Mouse (Mus musculus) erythroblast, embryonic 14.5 days (primary cell): ENCODE results near the gene Olfr1413. TPM values are rescaled to one million over a fixed set of nuclear protein-coding genes. Genes with fewer than 3 reads are reported as not detected.

Experiments used
- H3K27me3 ChIP-seq: 2 replicates; pipeline ENCODE4 v1.6.1; 2012; ENCODE audit warnings: inconsistent platforms; ENCODE audit not compliant: control insufficient read depth
- H3K36me3 ChIP-seq: 2 replicates; pipeline ENCODE4 v1.6.1; 2012; ENCODE audit warnings: mild to moderate bottlenecking, inconsistent platforms; ENCODE audit not compliant: control insufficient read depth
- H3K4me1 ChIP-seq: 2 replicates; pipeline ENCODE4 v1.6.1; 2012; ENCODE audit warnings: inconsistent platforms; ENCODE audit not compliant: control insufficient read depth
- H3K4me3 ChIP-seq: replicated peaks from 2 replicates; pipeline ENCODE3; 2012; ENCODE audit warnings: moderate library complexity, mild to moderate bottlenecking, inconsistent platforms
- H3K9me3 ChIP-seq: 2 replicates; pipeline ENCODE4 v1.6.1; 2012; ENCODE audit warnings: low read length, inconsistent platforms, mixed read lengths; ENCODE audit not compliant: control insufficient read depth
- GATA1 ChIP-seq: IDR thresholded peaks from 2 replicates; pipeline ENCODE4 v1.6.1; 2012; ENCODE audit warnings: low read length, inconsistent platforms, mixed read lengths
- TAL1 ChIP-seq: IDR thresholded peaks from 3 replicates; pipeline ENCODE4 v1.6.1; 2012; ENCODE audit warnings: low read length, inconsistent platforms, mixed read lengths
- polyA plus RNA-seq: library from polyadenylated mRNA; stranded (reverse); fragments of >175 nt; gene quantifications from 2 replicates; pipeline ENCODE4 v1.2.3, GENCODE M21; 2012

Olfr1413 gene
- polyA plus RNA-seq, 1 experiment = not detected

GRCm38 (mm10) chr1:92611008-92611407 lies 39.9 kb downstream of the Olfr1413 start:
- H3K27me3 ChIP-seq = no peaks in the 10 kb centered on the region
- H3K9me3 ChIP-seq = no peaks in the 10 kb centered on the region
- H3K4me3 ChIP-seq = no peak overlapping the region
- H3K36me3 ChIP-seq = no peaks in the 10 kb centered on the region
- no peaks in the 10 kb centered on the region for H3K4me1 ChIP-seq
- TF ChIP-seq TAL1 = no peak
- no peak for TF ChIP-seq GATA1

DNA sequence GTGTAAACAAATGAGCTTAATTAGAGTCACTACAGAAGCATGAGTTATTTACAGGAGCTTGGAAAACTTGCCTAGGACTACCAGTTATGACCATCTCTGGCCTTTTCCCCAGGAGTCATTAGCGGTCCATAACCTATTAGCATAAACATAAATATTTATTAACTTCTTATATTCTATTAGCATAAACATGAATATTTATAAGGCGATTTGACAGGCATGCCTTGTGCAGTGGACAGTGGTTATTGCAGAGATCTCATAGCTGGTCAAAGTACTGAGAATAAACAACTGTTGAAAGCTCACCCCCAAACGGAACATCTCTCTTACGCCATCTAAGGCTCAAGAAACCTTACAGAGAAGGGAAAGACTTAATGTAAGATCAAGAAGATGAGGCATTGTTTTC lies 42.1 kb downstream of the Olfr1413 start:
- Histone ChIP-seq H3K9me3 (no peaks in the 10 kb centered on the region), H3K4me3 (no peak overlapping the region), H3K36me3 (no peaks in the 10 kb centered on the region), H3K4me1 (no peaks in the 10 kb centered on the region), H3K27me3 (no peaks in the 10 kb centered on the region)
- TF ChIP-seq TAL1 (no peak), GATA1 (no peak)

DNA sequence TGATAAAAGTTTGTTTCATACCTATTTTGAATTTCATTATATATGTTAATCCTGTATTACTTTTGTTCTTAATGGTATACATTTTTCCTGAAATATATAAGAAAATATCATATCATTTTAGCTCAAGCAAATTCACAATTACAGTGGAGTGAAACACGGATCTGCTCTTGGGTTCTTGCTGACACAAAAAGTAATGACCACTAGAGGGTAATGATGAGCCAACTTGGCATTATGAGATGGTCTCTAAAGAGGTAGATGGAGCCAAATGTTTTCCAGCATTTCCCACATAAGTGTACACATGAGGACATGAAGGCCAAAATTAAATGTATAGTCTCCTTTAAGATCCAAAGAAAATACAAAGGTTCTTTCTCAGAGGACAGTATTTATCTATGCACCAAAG lies 43.4 kb downstream of the Olfr1413 start:
- TF ChIP-seq GATA1 (no peak), TAL1 (no peak)
- H3K4me1 ChIP-seq = no peaks in the 10 kb centered on the region

GRCm38 (mm10) chr1:92616046-92616445 lies 44.9 kb downstream of the Olfr1413 start:
- H3K4me3 ChIP-seq = no peak overlapping the region
- no peaks in the 10 kb centered on the region for H3K9me3 ChIP-seq
- no peaks in the 10 kb centered on the region for H3K27me3 ChIP-seq
- no peaks in the 10 kb centered on the region for H3K4me1 ChIP-seq
- no peaks in the 10 kb centered on the region for H3K36me3 ChIP-seq
- TF ChIP-seq GATA1 (no peak), TAL1 (no peak)

More for the DNA sequence above, 43.4 kb downstream of the Olfr1413 start:
- Histone ChIP-seq H3K4me3 (no peak overlapping the region), H3K27me3 (no peaks in the 10 kb centered on the region), H3K36me3 (no peaks in the 10 kb centered on the region), H3K9me3 (no peaks in the 10 kb centered on the region)

GRCm38 (mm10) chr1:92617488-92617887 lies 46.4 kb downstream of the Olfr1413 start, which contains the start of gene Olfr12:
Olfr12 (plus strand) TSS chr1:92617788.
- Histone ChIP-seq H3K9me3 (no peaks in the 10 kb centered on the region), H3K36me3 (no peaks in the 10 kb centered on the region), H3K4me1 (no peaks in the 10 kb centered on the region), H3K4me3 (no peak within 1 kb of the TSS), H3K27me3 (no peaks in the 10 kb centered on the region)
- TF ChIP-seq GATA1 = no peak
- no peak for TF ChIP-seq TAL1

DNA sequence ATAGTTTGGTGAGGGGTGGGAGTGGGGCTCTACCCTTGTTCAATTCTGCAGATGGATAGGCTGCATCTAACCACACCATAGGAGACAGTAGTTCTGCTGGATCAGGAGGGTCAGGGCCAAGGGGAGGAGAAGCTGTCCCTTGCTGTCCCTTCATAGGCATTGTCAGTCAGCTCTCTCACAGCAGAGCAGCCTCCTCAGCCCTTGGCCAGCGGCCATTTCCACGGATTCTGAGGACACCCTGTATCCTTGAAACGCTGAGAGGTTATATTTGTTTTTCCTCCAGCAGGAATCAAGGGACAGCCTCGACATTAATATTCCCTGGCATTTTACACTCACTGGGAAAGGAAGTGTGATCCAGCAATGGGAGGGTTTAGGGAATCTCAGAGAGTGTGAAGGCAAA lies 47.2 kb downstream of the Olfr1413 start:
- Histone ChIP-seq H3K27me3 (no peaks in the 10 kb centered on the region), H3K9me3 (no peaks in the 10 kb centered on the region), H3K4me3 (no peak overlapping the region), H3K36me3 (no peaks in the 10 kb centered on the region), H3K4me1 (no peaks in the 10 kb centered on the region)
- TF ChIP-seq TAL1 = no peak
- no peak for TF ChIP-seq GATA1

Other genes with a start within 250 kb of the Olfr1413 start
- gene Ndufa10, start 97.5 kb upstream of the Olfr1413 start, polyA plus RNA-seq = 4.0 and 5.5 TPM in 2 replicates
- not detected in 2 replicates for gene Olfr1416, start 86.2 kb upstream of the Olfr1413 start, polyA plus RNA-seq
- not detected in 2 replicates for gene Olfr1415, start 75.2 kb upstream of the Olfr1413 start, polyA plus RNA-seq
- gene Olfr1414, start 52.7 kb upstream of the Olfr1413 start, polyA plus RNA-seq = not detected in 2 replicates
- not detected in 2 replicates for gene Olfr1412, start 14.5 kb downstream of the Olfr1413 start, polyA plus RNA-seq
- gene Olfr1411, start 23.1 kb downstream of the Olfr1413 start, polyA plus RNA-seq = not detected in 2 replicates
- 0.01 TPM in 1 of 2 replicates, not detected in the other for gene Olfr1410, start 34.5 kb downstream of the Olfr1413 start, polyA plus RNA-seq
- gene Olfr12, start 46.5 kb downstream of the Olfr1413 start, polyA plus RNA-seq = not detected in 2 replicates
- 5.1 and 9.4 TPM in 2 replicates for gene Cops9, start 70.7 kb downstream of the Olfr1413 start, polyA plus RNA-seq
- 0.07 TPM in 1 of 2 replicates, not detected in the other for gene Otos, start 77.5 kb downstream of the Olfr1413 start, polyA plus RNA-seq